Mouse (Mus musculus) brain, embryonic 14.5 days (tissue): ENCODE data around the gene Exoc7.

Experiments used
- CTCF ChIP-seq: fragments of 200-500 bp; IDR thresholded peaks from 2 replicates; pipeline ENCODE4 v1.5.1; 2012; ENCODE audit warnings: inconsistent platforms, mild to moderate bottlenecking, moderate library complexity, borderline replicate concordance; ENCODE audit not compliant: insufficient read depth, insufficient read length; ENCODE audit errors: extremely low read depth
- POLR2A ChIP-seq: fragments of 200-500 bp; IDR thresholded peaks from 2 replicates; pipeline ENCODE4 v1.6.1; 2012; ENCODE audit warnings: mild to moderate bottlenecking, inconsistent platforms, borderline replicate concordance; ENCODE audit not compliant: poor library complexity, insufficient read depth, insufficient read length, severe bottlenecking; ENCODE audit errors: extremely low read depth

DNA sequence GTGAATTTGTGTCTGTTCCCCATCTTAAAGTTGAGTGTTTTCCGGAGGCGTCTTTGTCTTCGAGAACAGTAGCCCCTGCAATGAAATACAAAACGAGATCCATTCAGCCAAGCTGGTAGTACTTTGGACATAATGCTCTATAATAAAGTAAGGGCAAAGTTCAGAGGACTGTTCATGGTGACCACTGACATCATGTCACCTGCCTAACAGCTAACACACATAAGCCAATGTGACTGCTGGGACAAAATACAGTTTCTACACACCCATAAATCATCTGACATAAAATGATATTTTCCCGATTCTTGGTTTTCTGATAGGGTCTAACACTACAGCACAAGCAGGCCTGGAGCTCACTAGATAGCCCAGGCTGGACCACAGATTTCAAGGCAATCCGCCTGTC is 38.7 kb downstream of the Exoc7 start:
- TF ChIP-seq CTCF (no peak), POLR2A (no peak)
